Mouse (Mus musculus) cerebellum, adult 11-12 months (tissue): Measurements from ENCODE around the gene 1700023F06Rik.

ENCODE experiments used
- DNase-seq: peaks from one replicate; pipeline ENCODE4 v3.0.0; 2022

Gene 1700023F06Rik

GRCm38 (mm10) chr11:103181349-103181748, 27.0 kb downstream of the 1700023F06Rik start:
- no peak for DNase-seq

- DNase-seq = no peak
Measured at GRCm38 (mm10) chr11:103180426-103180825, 27.9 kb downstream of the 1700023F06Rik start.

- DNase-seq = no peak
Measured at GRCm38 (mm10) chr11:103178748-103179147, 29.6 kb downstream of the 1700023F06Rik start.

GRCm38 (mm10) chr11:103177815-103178485, 30.4 kb downstream of the 1700023F06Rik start:
- DNase-seq = no peak

- peak; percentile 15 for DNase-seq
Measured at GRCm38 (mm10) chr11:103177216-103177615, 31.1 kb downstream of the 1700023F06Rik start.

GRCm38 (mm10) chr11:103176510-103176909, 31.8 kb downstream of the 1700023F06Rik start:
- no peak for DNase-seq

- no peak for DNase-seq
Measured at GRCm38 (mm10) chr11:103175688-103176442, 32.5 kb downstream of the 1700023F06Rik start.

GRCm38 (mm10) chr11:103174891-103175391, 33.4 kb downstream of the 1700023F06Rik start:
- peak; percentile 32 for DNase-seq

- DNase-seq = no peak
Measured at GRCm38 (mm10) chr11:103174411-103174832, 33.9 kb downstream of the 1700023F06Rik start.

- no peak for DNase-seq
Measured at GRCm38 (mm10) chr11:103173771-103174344, 34.5 kb downstream of the 1700023F06Rik start.

- no peak for DNase-seq
Measured at GRCm38 (mm10) chr11:103173041-103173770, 35.2 kb downstream of the 1700023F06Rik start.

- no peak for DNase-seq
Measured at GRCm38 (mm10) chr11:103172392-103173040, 35.8 kb downstream of the 1700023F06Rik start.

GRCm38 (mm10) chr11:103171703-103172391, 36.5 kb downstream of the 1700023F06Rik start:
- no peak for DNase-seq

GRCm38 (mm10) chr11:103171286-103171620, 37.1 kb downstream of the 1700023F06Rik start:
- DNase-seq = no peak

- no peak for DNase-seq
Measured at GRCm38 (mm10) chr11:103170494-103171285, 37.7 kb downstream of the 1700023F06Rik start, which contains the start of gene Fmnl1. Fmnl1 (plus strand) TSS chr11:103171107.

- DNase-seq = no peak
Measured at GRCm38 (mm10) chr11:103170111-103170493, 38.3 kb downstream of the 1700023F06Rik start.

GRCm38 (mm10) chr11:103169664-103170063, 38.7 kb downstream of the 1700023F06Rik start:
- no peak for DNase-seq

GRCm38 (mm10) chr11:103168690-103169390, 39.5 kb downstream of the 1700023F06Rik start:
- peak; percentile 77 for DNase-seq

- DNase-seq = no peak
Measured at GRCm38 (mm10) chr11:103164391-103164790, 44.0 kb downstream of the 1700023F06Rik start.

GRCm38 (mm10) chr11:103162132-103162531, 46.2 kb downstream of the 1700023F06Rik start:
- no peak for DNase-seq
